Mouse (Mus musculus): ENCODE results near the gene Vars. TPM values are rescaled to one million over a fixed set of nuclear protein-coding genes. Genes with fewer than 3 reads are reported as not detected.
"Not testable (repeated sequence)": the region's sequence is repeated elsewhere in the genome, so short reads cannot be mapped to it uniquely, and the experiment has no call there.

The Vars gene
- polyA plus RNA-seq, 1 experiment from 2014 or later, result 63.1 TPM

GRCm38 (mm10) chr17:35032323-35032870 is 31.6 kb downstream of the Vars start:
- Histone ChIP-seq H3K9me3 (no peaks in the 10 kb centered on the region), H3K9ac (no peak overlapping the region), H3K4me2 (no peak overlapping the region), H3K4me3 (no peak overlapping the region), H3K27me3 (replicated peaks) (no peaks in the 10 kb centered on the region), H3K27ac (no peak overlapping the region), H3K36me3 (replicated peaks) (no peaks in the 10 kb centered on the region), H3K4me1 (peaks cover 6% of the 10 kb centered on the region)
- 73% methylated on average over 8 of the region's 8 CpGs for WGBS
- no peak for ATAC-seq (replicated peaks)

- not testable (repeated sequence) for H3K9me3 ChIP-seq; H3K9ac ChIP-seq; H3K4me2 ChIP-seq; H3K27ac ChIP-seq; H3K4me1 ChIP-seq; H3K4me3 ChIP-seq; H3K27me3 ChIP-seq (replicated peaks); H3K36me3 ChIP-seq (replicated peaks); ATAC-seq (replicated peaks)
- 84% methylated on average over 1 of the region's 1 CpGs for WGBS
Measured at GRCm38 (mm10) chr17:35033703-35034102, 32.9 kb downstream of the Vars start.

- Histone ChIP-seq H3K4me1 (peaks cover 2% of the 10 kb centered on the region), H3K9me3 (no peaks in the 10 kb centered on the region), H3K4me2 (no peak overlapping the region), H3K27ac (no peak overlapping the region), H3K27me3 (replicated peaks) (no peaks in the 10 kb centered on the region), H3K4me3 (no peak overlapping the region), H3K9ac (no peak overlapping the region), H3K36me3 (replicated peaks) (no peaks in the 10 kb centered on the region)
- WGBS, result 78% methylated on average over 6 of the region's 6 CpGs
- no peak for ATAC-seq (replicated peaks)
Measured at GRCm38 (mm10) chr17:35034896-35035295, 34.1 kb downstream of the Vars start.

GRCm38 (mm10) chr17:35039121-35039873 is 38.5 kb downstream of the Vars start:
- no peak for ATAC-seq (replicated peaks)
- Histone ChIP-seq H3K9ac (no peak overlapping the region), H3K4me2 (no peak overlapping the region), H3K4me3 (no peak overlapping the region), H3K36me3 (replicated peaks) (no peaks in the 10 kb centered on the region), H3K4me1 (no peaks in the 10 kb centered on the region), H3K9me3 (no peaks in the 10 kb centered on the region), H3K27ac (no peak overlapping the region), H3K27me3 (replicated peaks) (no peaks in the 10 kb centered on the region)
- 86% methylated on average over 11 of the region's 11 CpGs for WGBS

- Histone ChIP-seq H3K9ac (no peak overlapping the region), H3K9me3 (no peaks in the 10 kb centered on the region), H3K27me3 (replicated peaks) (no peaks in the 10 kb centered on the region), H3K4me1 (peaks cover 8% of the 10 kb centered on the region), H3K36me3 (replicated peaks) (no peaks in the 10 kb centered on the region), H3K4me3 (no peak overlapping the region), H3K4me2 (no peak overlapping the region), H3K27ac (no peak overlapping the region)
- 88% methylated on average over 4 of the region's 4 CpGs for WGBS
- no peak for ATAC-seq (replicated peaks)
Measured at GRCm38 (mm10) chr17:35043794-35044193, 43.0 kb downstream of the Vars start.

GRCm38 (mm10) chr17:35044904-35045806 is 44.4 kb downstream of the Vars start:
- peaks cover 16% of the 10 kb centered on the region for H3K4me1 ChIP-seq
- H3K4me2 ChIP-seq, result peak overlapping the region; percentile 95
- H3K27ac ChIP-seq, result no peak overlapping the region
- 88% methylated on average over 7 of the region's 7 CpGs for WGBS
- H3K36me3 ChIP-seq (replicated peaks), result no peaks in the 10 kb centered on the region
- H3K9me3 ChIP-seq, result no peaks in the 10 kb centered on the region
- H3K27me3 ChIP-seq (replicated peaks), result no peaks in the 10 kb centered on the region
- no peak for ATAC-seq (replicated peaks)
- no peak overlapping the region for H3K9ac ChIP-seq
- 0 out of 2 replicates have a peak overlapping the region, but pooled peaks have one; percentile 64 for H3K4me3 ChIP-seq

- peak overlapping the region; percentile 64 for H3K4me3 ChIP-seq
- H3K36me3 ChIP-seq (replicated peaks), result no peaks in the 10 kb centered on the region
- H3K27me3 ChIP-seq (replicated peaks), result no peaks in the 10 kb centered on the region
- peak overlapping the region; percentile 53 for H3K27ac ChIP-seq
- peak; percentile 82; the same call in 1 of the 2 replicates for ATAC-seq (replicated peaks)
- peak overlapping the region; percentile 95 for H3K4me2 ChIP-seq
- WGBS, result 5% methylated on average over 46 of the region's 48 CpGs
- peak overlapping the region; percentile 57 for H3K9ac ChIP-seq
- H3K4me1 ChIP-seq, result peaks cover 18% of the 10 kb centered on the region
- no peaks in the 10 kb centered on the region for H3K9me3 ChIP-seq
Measured at GRCm38 (mm10) chr17:35045807-35046680, 45.3 kb downstream of the Vars start.

- ATAC-seq (replicated peaks), result peak; percentile 99
- Histone ChIP-seq H3K9me3 (no peaks in the 10 kb centered on the region), H3K27me3 (replicated peaks) (no peaks in the 10 kb centered on the region), H3K36me3 (replicated peaks) (no peaks in the 10 kb centered on the region), H3K4me2 (peak within 1 kb of the TSS; percentile 95), H3K4me3 (peak within 1 kb of the TSS; percentile 64), H3K9ac (peak within 1 kb of the TSS; percentile 57), H3K4me1 (peaks cover 26% of the 10 kb centered on the region), H3K27ac (peak within 1 kb of the TSS; percentile 53)
- 3% methylated on average over 33 of the region's 33 CpGs for WGBS
Measured at GRCm38 (mm10) chr17:35046681-35047455, 46.1 kb downstream of the Vars start, which contains the start of gene Msh5. Gene Msh5 (minus strand): TSS chr17:35046745.

- H3K27me3 ChIP-seq (replicated peaks), result no peaks in the 10 kb centered on the region
- no peak overlapping the region for H3K9ac ChIP-seq
- no peaks in the 10 kb centered on the region for H3K9me3 ChIP-seq
- H3K4me1 ChIP-seq, result peaks cover 32% of the 10 kb centered on the region
- WGBS, result 49% methylated on average over 1 of the region's 1 CpGs
- H3K4me3 ChIP-seq, result no peak overlapping the region
- H3K36me3 ChIP-seq (replicated peaks), result no peaks in the 10 kb centered on the region
- no peak for ATAC-seq (replicated peaks)
- H3K27ac ChIP-seq, result no peak overlapping the region
- no peak overlapping the region for H3K4me2 ChIP-seq
Measured at GRCm38 (mm10) chr17:35047688-35048087, 46.9 kb downstream of the Vars start.

- 43% methylated on average over 10 of the region's 11 CpGs for WGBS
- ATAC-seq (replicated peaks), result no peak
- Histone ChIP-seq H3K4me1 (peaks cover 32% of the 10 kb centered on the region), H3K9me3 (no peaks in the 10 kb centered on the region), H3K4me3 (no peak overlapping the region), H3K27me3 (replicated peaks) (no peaks in the 10 kb centered on the region), H3K4me2 (no peak overlapping the region), H3K27ac (no peak overlapping the region), H3K36me3 (replicated peaks) (no peaks in the 10 kb centered on the region), H3K9ac (no peak overlapping the region)
Measured at GRCm38 (mm10) chr17:35048149-35048931, 47.6 kb downstream of the Vars start.
